Mouse (Mus musculus): ENCODE data around the gene Pank1. TPM values are rescaled to one million over a fixed set of nuclear protein-coding genes. Genes with fewer than 3 reads are reported as not detected.

Pank1 gene
- 133 TPM for polyA plus RNA-seq (2014; fragmentation: Illumina TruSeq; extraction: RNeasy Lipid Tissue Mini Kit (QIAGEN cat#74804); ENCODE audit: low read depth, low replicate concordance)

DNA sequence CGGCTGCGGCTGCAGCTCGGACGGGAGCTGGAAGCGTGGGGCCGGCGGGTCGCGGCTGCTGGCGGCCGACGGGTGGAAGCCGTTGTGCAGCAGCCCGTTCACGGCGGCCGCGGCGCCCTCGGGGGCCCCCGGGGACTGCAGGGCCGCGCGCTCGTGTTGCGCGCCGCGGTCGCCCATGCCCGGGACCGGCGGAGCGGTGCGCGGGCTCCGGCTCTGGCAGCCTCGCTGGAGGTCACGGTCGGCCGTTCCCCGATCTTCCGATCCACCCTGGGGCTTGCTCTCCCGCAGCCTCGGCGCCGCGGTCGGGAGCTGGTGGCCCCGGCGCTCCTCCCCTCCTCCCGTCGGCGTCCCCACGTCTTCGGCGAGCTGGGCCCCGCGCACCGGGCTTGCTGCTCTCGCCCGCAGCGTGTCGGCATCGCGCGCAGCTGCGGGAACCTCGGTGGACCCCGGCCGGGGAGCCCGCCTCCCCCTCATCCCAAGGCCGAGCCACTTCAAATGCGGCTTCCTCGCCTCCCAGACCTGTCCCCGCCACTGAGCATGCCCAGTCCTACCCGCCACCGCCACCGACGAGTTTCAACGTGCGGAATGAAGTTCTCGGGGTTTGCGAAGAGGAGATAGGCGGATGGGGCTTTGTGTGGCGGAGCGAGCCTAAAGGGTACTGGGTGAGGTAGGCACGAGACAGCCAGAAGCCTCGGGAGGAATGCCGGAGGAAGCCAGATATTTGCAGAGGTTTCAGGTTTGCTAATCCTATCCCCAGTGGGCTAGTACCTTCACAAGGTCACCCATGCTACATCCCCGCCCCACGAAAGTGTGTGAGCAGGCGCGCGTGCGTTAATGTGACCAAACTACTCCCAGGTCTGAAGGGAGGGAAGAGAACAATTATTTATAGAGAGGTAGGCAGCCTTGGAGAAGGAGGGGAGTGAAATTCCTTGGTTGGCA is at the start of gene Pank1:
Gene Pank1, minus strand, starts transcription at position 853 of the 939 bp plus-strand sequence.

DNA sequence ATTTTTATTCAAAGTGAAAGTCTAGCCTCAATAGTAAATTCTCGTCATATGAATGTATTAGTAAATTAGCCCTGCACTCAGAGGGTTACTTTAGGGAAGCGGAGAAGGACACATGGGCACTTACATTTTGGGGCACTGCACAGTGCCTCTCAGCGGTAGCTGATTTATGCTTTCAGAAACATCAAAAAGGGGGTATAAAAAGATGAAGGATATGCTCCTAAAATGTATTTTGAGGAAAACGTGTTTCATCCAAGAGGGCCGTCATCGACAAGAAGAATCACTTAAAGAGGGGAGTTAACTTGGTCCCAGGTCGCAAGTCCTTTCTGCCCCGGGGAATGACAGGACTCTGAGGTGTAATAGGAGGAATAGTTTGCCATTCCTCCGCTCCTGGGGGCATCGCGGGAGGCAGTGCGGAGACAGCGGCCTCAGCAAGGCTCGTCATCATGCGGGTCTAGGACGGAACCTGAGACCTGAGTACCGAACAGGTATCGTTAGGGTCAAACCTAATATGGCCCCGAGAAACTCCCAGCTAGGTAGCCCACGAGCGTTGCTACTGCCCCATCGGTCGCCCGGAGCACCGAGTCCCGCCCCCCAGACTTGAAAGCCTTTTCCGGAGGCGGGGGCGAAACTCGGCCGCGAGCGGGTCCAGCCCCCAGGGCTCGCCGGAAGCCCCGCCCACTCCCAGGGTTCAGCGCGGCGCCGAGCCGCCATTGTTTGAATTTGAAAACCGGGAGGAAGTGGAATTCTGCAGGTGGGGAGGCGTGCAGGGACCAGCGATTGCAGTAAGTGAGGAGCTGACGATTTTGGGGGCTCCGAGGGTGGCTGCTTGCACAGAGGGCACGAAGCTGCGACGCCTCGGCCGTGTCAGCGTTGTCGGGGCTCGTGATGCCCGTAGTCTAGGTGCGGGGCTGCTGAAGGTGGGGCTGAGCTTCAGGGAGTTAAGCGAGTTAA is 42.7 kb upstream of the Pank1 start, which contains the start of gene Kif20b:
Gene Kif20b, plus strand, starts transcription at position 710 of the 951 bp plus-strand sequence.

Other genes with a start within 250 kb of the Pank1 start
- gene Ifit1bl2, start 238.7 kb downstream of the Pank1 start, polyA plus RNA-seq (2014; fragmentation: Illumina TruSeq; extraction: RNeasy Lipid Tissue Mini Kit (QIAGEN cat#74804); ENCODE audit: low read depth, low replicate concordance), result 2.6 TPM
- 27.5 TPM for gene Ifit1, start 238.6 kb downstream of the Pank1 start, polyA plus RNA-seq (2014; fragmentation: Illumina TruSeq; extraction: RNeasy Lipid Tissue Mini Kit (QIAGEN cat#74804); ENCODE audit: low read depth, low replicate concordance)
- 1.0 TPM for gene Slc16a12, start 132.2 kb downstream of the Pank1 start, polyA plus RNA-seq (2014; fragmentation: Illumina TruSeq; extraction: RNeasy Lipid Tissue Mini Kit (QIAGEN cat#74804); ENCODE audit: low read depth, low replicate concordance)
- gene Kif20b, start 42.9 kb upstream of the Pank1 start, polyA plus RNA-seq (2014; fragmentation: Illumina TruSeq; extraction: RNeasy Lipid Tissue Mini Kit (QIAGEN cat#74804); ENCODE audit: low read depth, low replicate concordance), result 11.7 TPM